Mouse (Mus musculus): ENCODE measurements around the gene Eif5. TPM values are rescaled to one million over a fixed set of nuclear protein-coding genes. Genes with fewer than 3 reads are reported as not detected.

Eif5 gene
- total and polyA plus RNA-seq, 3 experiments, result 201 to 330 (median 276) TPM

- Histone ChIP-seq H3K9ac (ENCODE audit: control insufficient read depth, low read depth, low read length, poor library complexity, severe bottlenecking) (no peak overlapping the region), H3K27me3 (ENCODE audit: control insufficient read depth in 1 of 2, insufficient read depth in 2 of 2, low read length in 2 of 2) (peaks cover 3 to 12% of the 10 kb centered on the region in 2 experiments), H3K79me2 (ENCODE audit: control insufficient read depth, insufficient read depth, low read length, poor library complexity) (no peaks in the 10 kb centered on the region), H3K36me3 (ENCODE audit: control insufficient read depth in 1 of 2, insufficient read depth in 2 of 2, low read length in 2 of 2) (no peaks in the 10 kb centered on the region), H3K27ac (ENCODE audit: control insufficient read depth, low read depth, low read length) (no peak overlapping the region), H3K4me1 (ENCODE audit: control insufficient read depth in 1 of 2, insufficient read depth in 2 of 2, low read length in 2 of 2) (no peaks in the 10 kb centered on the region), H3K9me3 (replicated peaks; ENCODE audit: insufficient read depth, low read length) (no peaks in the 10 kb centered on the region), H3K4me3 (ENCODE audit: control insufficient read depth in 1 of 2, insufficient read depth in 1 of 2, low read depth in 2 of 2, low read length in 2 of 2) (no peak overlapping the region)
- no peak for TF ChIP-seq TAL1 (IDR thresholded peaks at IDR 0.05; ENCODE audit: low read length)
- TF ChIP-seq USF1 (IDR thresholded peaks at IDR 0.05; ENCODE audit: low read depth, low read length), result no peak
- TF ChIP-seq UBTF (IDR thresholded peaks at IDR 0.05; ENCODE audit: borderline replicate concordance, insufficient read depth, low read depth, low read length), result no peak
- DNase-seq (ENCODE audit: low read depth, low spot score), result no peak
Measured at GRCm38 (mm10) chr12:111494931-111495330, 42.9 kb upstream of the Eif5 start.

GRCm38 (mm10) chr12:111497076-111497475 is 40.7 kb upstream of the Eif5 start:
- H3K9ac ChIP-seq (ENCODE audit: control insufficient read depth, low read depth, low read length, poor library complexity, severe bottlenecking), result no peak overlapping the region
- peak; percentile 47 for DNase-seq (ENCODE audit: low read depth, low spot score)
- H3K9me3 ChIP-seq (replicated peaks; ENCODE audit: insufficient read depth, low read length), result no peaks in the 10 kb centered on the region
- no peaks in the 10 kb centered on the region for H3K4me1 ChIP-seq (ENCODE audit: control insufficient read depth in 1 of 2, insufficient read depth in 2 of 2, low read length in 2 of 2)
- peaks cover 2 to 6% of the 10 kb centered on the region in 2 experiments for H3K27me3 ChIP-seq (ENCODE audit: control insufficient read depth in 1 of 2, insufficient read depth in 2 of 2, low read length in 2 of 2)
- no peak overlapping the region for H3K4me3 ChIP-seq (ENCODE audit: control insufficient read depth in 1 of 2, insufficient read depth in 1 of 2, low read depth in 2 of 2, low read length in 2 of 2)
- TF ChIP-seq CHD2 (IDR thresholded peaks at IDR 0.05; ENCODE audit: low read length) (no peak), CTCF (IDR thresholded peaks at IDR 0.05 in 2 of 3, conservative IDR thresholded peaks at IDR 0.05 in 1 of 3; ENCODE audit: control insufficient read depth in 1 of 3, insufficient read depth in 1 of 3, low read depth in 2 of 3, low read length in 3 of 3, poor library complexity in 1 of 3, severe bottlenecking in 1 of 3) (peak; percentile 57 to 72 (median 62)), SMC3 (IDR thresholded peaks at IDR 0.05; ENCODE audit: low read depth, low read length) (peak; percentile 32)
- H3K36me3 ChIP-seq (ENCODE audit: control insufficient read depth in 1 of 2, insufficient read depth in 2 of 2, low read length in 2 of 2), result no peaks in the 10 kb centered on the region
- no peaks in the 10 kb centered on the region for H3K79me2 ChIP-seq (ENCODE audit: control insufficient read depth, insufficient read depth, low read length, poor library complexity)
- no peak overlapping the region for H3K27ac ChIP-seq (ENCODE audit: control insufficient read depth, low read depth, low read length)

- H3K4me1 ChIP-seq (ENCODE audit: control insufficient read depth in 1 of 2, insufficient read depth in 2 of 2, low read length in 2 of 2), result no peaks in the 10 kb centered on the region
- H3K27me3 ChIP-seq (ENCODE audit: control insufficient read depth in 1 of 2, insufficient read depth in 2 of 2, low read length in 2 of 2), result peaks cover 2 to 8% of the 10 kb centered on the region in 2 experiments
Measured at GRCm38 (mm10) chr12:111499617-111500016, 38.2 kb upstream of the Eif5 start.

More at GRCm38 (mm10) chr12:111499617-111500016, 38.2 kb upstream of the Eif5 start:
- H3K79me2 ChIP-seq (ENCODE audit: control insufficient read depth, insufficient read depth, low read length, poor library complexity), result no peaks in the 10 kb centered on the region
- DNase-seq (ENCODE audit: low read depth, low spot score), result no peak
- H3K4me3 ChIP-seq (ENCODE audit: control insufficient read depth in 1 of 2, insufficient read depth in 1 of 2, low read depth in 2 of 2, low read length in 2 of 2), result no peak overlapping the region
- H3K9me3 ChIP-seq (replicated peaks; ENCODE audit: insufficient read depth, low read length), result no peaks in the 10 kb centered on the region
- TF ChIP-seq HCFC1 (IDR thresholded peaks at IDR 0.05; ENCODE audit: low read depth, low read length) (no peak), SIN3A (IDR thresholded peaks at IDR 0.05; ENCODE audit: low read length) (no peak), UBTF (IDR thresholded peaks at IDR 0.05; ENCODE audit: borderline replicate concordance, insufficient read depth, low read depth, low read length) (no peak), MYC (IDR thresholded peaks at IDR 0.05; ENCODE audit: low read depth, low read length) (no peak), JUND (IDR thresholded peaks at IDR 0.05; ENCODE audit: low read depth, low read length) (no peak), POLR2A (IDR thresholded peaks at IDR 0.05; ENCODE audit: control insufficient read depth in 1 of 2, insufficient read depth in 1 of 2, low read depth in 1 of 2, low read length in 2 of 2, poor library complexity in 1 of 2) (no peak), E2F4 (IDR thresholded peaks at IDR 0.05; ENCODE audit: borderline replicate concordance, low read depth, low read length) (no peak), ETS1 (IDR thresholded peaks at IDR 0.05; ENCODE audit: low read depth, low read length) (no peak), NRF1 (IDR thresholded peaks at IDR 0.05; ENCODE audit: insufficient read depth, low read depth, low read length, poor library complexity, severe bottlenecking) (no peak)
- H3K9ac ChIP-seq (ENCODE audit: control insufficient read depth, low read depth, low read length, poor library complexity, severe bottlenecking), result no peak overlapping the region
- H3K27ac ChIP-seq (ENCODE audit: control insufficient read depth, low read depth, low read length), result no peak overlapping the region
- H3K36me3 ChIP-seq (ENCODE audit: control insufficient read depth in 1 of 2, insufficient read depth in 2 of 2, low read length in 2 of 2), result no peaks in the 10 kb centered on the region
